Mouse (Mus musculus): ENCODE results near the gene Mtrr.
"Not testable (repeated sequence)": the region's sequence is repeated elsewhere in the genome, so short reads cannot be mapped to it uniquely, and the experiment has no call there.

Gene Mtrr

GRCm38 (mm10) chr13:68568548-68568947 lies 13.4 kb downstream of the Mtrr start:
- DNase-seq (ENCODE audit: low read depth), result peak; percentile 1

DNA sequence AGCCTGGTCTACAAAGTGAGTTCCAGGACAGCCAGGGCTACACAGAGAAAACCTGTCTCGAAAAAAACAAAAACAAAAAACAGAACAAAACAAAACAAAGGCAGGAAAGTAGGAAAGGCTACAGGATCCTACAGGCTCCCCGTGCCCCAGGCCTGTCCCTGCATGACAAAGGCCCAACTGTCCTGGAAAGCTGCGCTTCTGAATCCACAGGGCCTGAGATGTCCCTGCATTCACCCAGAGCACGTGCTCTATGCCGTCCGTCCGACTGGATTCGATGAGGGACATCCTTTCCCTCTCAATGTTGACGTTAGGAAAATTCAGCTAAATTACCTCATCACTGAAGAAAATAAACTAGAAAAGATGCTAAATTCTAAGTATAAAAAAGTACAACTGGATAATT lies 13.8 kb downstream of the Mtrr start:
- DNase-seq (ENCODE audit: low read depth), result no peak

- not testable (repeated sequence) for DNase-seq (ENCODE audit: low read depth)
These were observed 28.6 kb downstream of the Mtrr start for GRCm38 (mm10) chr13:68553391-68553790.
